Mouse (Mus musculus) CH12.LX (cell line): Measurements from ENCODE around the gene Hivep2.

Experiments used
- CTCF ChIP-seq, 2 experiments: IDR thresholded peaks in 1 of 2; conservative IDR thresholded peaks in 1 of 2; 2 replicates each; pipeline ENCODE4 v1.5.1; 2011 to 2012; ENCODE audit warnings: low read depth in 2 of 2, low read length in 2 of 2, improper control_type of control experiment in 1 of 2, inconsistent platforms in 1 of 2, mild to moderate bottlenecking in 1 of 2, moderate library complexity in 1 of 2
- EP300 ChIP-seq: IDR thresholded peaks from 2 replicates; pipeline ENCODE4 v1.6.1; 2011; ENCODE audit warnings: low read length, improper control_type of control experiment
- HCFC1 ChIP-seq: IDR thresholded peaks from 2 replicates; pipeline ENCODE4 v1.6.1; 2012; ENCODE audit warnings: low read depth, mild to moderate bottlenecking, inconsistent platforms, low read length, improper control_type of control experiment
- KAT2A ChIP-seq: IDR thresholded peaks from 2 replicates; pipeline ENCODE4 v1.6.1; 2012; ENCODE audit warnings: low read length, improper control_type of control experiment, inconsistent platforms; ENCODE audit not compliant: insufficient replicate concordance
- MAFK ChIP-seq: IDR thresholded peaks from 2 replicates; pipeline ENCODE4 v1.6.1; 2011; ENCODE audit warnings: low read length, improper control_type of control experiment; ENCODE audit not compliant: insufficient replicate concordance
- MAX ChIP-seq: IDR thresholded peaks from 2 replicates; pipeline ENCODE4 v1.6.1; 2011; ENCODE audit warnings: low read length, improper control_type of control experiment
- NRF1 ChIP-seq: IDR thresholded peaks from 2 replicates; pipeline ENCODE4 v1.6.1; 2014; ENCODE audit warnings: low read depth, mild to moderate bottlenecking, inconsistent platforms, low read length, improper control_type of control experiment, moderate library complexity
- POLR2A ChIP-seq: IDR thresholded peaks from 2 replicates; pipeline ENCODE4 v1.6.1; 2011; ENCODE audit warnings: low read depth, mild to moderate bottlenecking, improper control_type of control experiment, low read length
- SIN3A ChIP-seq: IDR thresholded peaks from 2 replicates; pipeline ENCODE4 v1.6.1; 2012; ENCODE audit warnings: low read length, improper control_type of control experiment, inconsistent platforms
- USF1 ChIP-seq: IDR thresholded peaks from 2 replicates; pipeline ENCODE4 v1.6.1; 2014; ENCODE audit warnings: low read depth, mild to moderate bottlenecking, inconsistent platforms, low read length, improper control_type of control experiment

GRCm38 (mm10) chr10:13982769-13983381 lies 17.0 kb downstream of the Hivep2 start:
- TF ChIP-seq MAFK (0 out of 2 replicates have a peak, but pooled peaks have one; percentile 9), KAT2A (peak; percentile 63; the same call in 1 of the 2 replicates), SIN3A (peak; percentile 78), USF1 (peak; percentile 42; the same call in 1 of the 2 replicates), HCFC1 (peak; percentile 70), CTCF (conservative IDR thresholded peaks at IDR 0.05 in 1 of 2, IDR thresholded peaks at IDR 0.05 in 1 of 2; ENCODE audit: low read depth in 2 of 2, low read length in 2 of 2) (no peak), POLR2A (peak; percentile 61), MAX (peak; percentile 61; the same call in 1 of the 2 replicates), NRF1 (peak; percentile 54), EP300 (no peak; the same call in 1 of the 2 replicates)
